Mouse (Mus musculus): ENCODE measurements around the gene Ndufaf2.

The Ndufaf2 gene

DNA sequence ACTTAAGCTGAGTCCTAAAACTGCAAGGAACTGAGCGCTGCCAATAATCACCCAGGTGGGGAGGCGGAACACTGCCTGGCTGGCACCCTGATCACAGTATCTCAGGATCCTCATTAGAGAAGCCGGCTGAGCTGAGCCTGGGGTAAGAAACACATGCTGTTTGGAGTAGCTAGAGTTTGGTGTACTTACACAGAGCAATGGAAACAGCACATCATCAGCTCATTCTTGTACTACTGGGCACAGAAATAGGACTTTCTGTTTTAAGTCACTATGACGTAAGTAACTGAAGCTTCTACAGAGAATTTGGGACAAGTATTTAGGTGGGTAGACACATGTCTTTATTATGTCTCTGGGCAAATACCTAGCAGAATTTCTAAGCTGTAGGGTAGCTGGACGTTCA lies 72.4 kb downstream of the Ndufaf2 start:
- no peak for DNase-seq (ENCODE audit: low read depth, low spot score)

DNA sequence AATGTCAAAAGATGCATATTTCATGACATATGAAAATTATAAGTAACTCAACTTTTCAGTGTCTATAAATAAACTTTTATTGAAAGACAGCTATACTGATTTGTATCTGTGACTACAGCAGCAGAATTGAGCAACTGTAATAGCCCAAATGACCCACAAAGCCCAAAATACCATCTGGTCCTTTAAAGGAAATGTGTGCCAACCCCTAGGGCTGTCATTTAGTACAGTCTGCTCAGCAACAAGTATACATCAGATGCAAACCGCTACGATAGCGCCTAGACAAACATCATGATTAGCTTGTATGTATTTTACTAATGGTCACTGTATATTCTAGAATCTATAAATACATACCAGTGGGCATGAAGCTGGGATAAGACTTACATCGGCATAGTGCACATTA lies 74.3 kb downstream of the Ndufaf2 start:
- DNase-seq (ENCODE audit: low read depth, low spot score): no peak

DNA sequence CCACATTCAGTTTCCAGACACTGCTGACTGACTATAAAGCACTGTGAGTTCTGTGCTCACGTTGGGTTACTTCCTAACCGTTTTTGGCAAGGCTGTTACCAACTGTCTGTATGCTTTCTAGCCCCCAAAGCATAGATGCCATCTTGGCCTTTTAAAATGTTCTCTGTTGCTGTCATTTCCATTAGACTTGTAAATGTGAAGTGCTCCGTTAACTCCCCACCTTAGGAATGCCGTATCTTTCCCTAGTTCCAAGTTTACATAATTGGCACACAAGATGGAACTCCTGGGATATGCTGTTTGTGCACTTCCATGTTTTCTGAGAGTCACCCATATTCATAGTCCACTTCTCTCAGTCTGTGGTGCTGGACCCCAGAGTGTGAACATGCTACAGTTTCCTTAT lies 80.5 kb downstream of the Ndufaf2 start:
- no peak for DNase-seq (ENCODE audit: low read depth, low spot score)

DNA sequence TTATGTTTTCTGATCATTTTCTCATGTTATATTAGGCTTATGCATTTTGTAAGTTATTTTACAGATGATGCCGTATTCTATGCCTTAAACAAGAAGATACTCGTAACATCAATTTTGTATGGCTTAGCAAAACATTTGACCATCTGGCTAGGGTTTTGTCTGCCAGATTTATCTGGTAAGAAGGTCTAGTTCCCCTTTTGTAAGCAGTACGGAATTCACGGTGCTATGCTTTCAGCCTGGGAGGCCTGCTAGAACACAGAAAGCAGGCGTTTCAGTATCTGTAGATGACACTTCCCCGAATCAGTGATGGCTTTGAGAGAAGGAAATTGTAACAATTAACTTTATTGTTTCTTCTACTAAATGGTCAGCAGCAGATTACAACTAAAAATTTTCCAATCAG lies 80.9 kb downstream of the Ndufaf2 start:
- DNase-seq (ENCODE audit: low read depth, low spot score): no peak

DNA sequence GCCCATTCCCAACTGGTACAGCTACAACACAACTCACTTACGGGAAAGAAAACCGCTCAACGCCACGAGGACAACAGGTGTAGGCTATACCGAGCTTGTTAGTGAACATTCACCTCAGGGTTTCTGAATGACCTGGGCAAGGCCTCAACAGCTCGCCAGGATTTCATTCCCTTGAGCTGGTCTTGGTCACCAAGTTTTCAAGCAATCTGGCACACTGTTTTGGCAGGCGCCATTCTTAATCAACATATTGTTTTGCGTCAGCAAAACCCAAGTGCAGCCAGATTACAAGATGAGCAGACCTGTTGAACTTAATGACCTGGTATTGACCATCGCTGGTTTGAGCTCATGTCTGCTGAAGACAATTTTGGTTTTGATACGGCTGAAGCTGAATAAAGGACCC lies 88.3 kb downstream of the Ndufaf2 start:
- no peak for DNase-seq (ENCODE audit: low read depth, low spot score)

DNA sequence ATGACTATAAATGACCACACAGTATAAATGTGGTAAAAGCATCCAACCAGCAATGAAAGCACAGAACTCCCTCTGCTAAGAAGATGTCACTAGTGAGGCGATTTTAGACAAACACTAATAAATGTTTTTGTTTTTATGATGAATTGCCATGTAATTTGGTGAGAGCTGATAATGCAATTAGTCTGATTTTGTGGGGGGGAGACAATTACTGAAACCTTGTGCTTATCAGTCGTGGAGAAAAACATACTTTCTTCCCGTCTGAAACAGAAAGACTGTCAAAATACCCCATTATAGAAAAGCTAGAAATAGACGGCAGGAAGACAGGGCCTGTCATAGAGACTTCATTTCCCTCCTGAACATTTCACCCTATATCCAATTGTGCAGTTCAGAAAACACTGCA lies 89.3 kb downstream of the Ndufaf2 start:
- no peak for DNase-seq (ENCODE audit: low read depth, low spot score)

DNA sequence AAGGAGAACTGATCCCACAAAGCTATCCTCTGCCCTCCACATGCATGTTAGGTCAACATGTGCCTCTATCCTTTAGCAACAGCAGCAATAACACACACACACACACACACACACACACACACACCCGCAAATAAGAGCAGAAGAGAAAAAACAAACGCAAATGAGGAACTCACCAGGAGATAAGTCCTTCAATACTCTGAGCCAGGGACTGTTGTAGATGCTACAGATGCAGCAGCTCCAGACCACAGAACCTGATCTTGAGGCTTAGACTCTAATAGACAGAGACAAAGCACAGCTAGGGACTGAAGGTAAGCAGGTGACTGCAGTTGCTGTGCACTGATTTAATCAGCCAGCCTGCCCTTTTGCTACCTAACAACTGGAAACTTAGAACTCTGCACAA lies 92.4 kb downstream of the Ndufaf2 start:
- DNase-seq (ENCODE audit: low read depth, low spot score): no peak

DNA sequence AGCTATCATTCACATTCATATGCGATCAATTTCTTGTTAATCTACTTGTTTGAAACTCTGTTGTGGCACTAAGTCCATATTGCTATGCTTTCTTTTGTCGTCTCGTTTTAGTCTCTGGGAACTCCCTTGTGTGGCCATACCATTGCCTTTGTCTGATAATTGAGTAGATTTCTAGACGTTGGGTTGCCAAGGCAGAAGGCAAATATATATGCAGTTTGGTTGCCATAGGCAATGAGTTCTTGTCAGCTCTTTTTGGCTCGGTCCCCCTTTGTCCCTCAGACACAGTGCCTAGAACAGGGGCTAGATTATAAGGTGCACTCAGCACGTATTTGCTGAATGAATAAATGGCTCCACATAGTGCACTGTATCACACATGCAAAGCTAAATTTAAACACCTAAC lies 94.1 kb downstream of the Ndufaf2 start:
- no peak for DNase-seq (ENCODE audit: low read depth, low spot score)

DNA sequence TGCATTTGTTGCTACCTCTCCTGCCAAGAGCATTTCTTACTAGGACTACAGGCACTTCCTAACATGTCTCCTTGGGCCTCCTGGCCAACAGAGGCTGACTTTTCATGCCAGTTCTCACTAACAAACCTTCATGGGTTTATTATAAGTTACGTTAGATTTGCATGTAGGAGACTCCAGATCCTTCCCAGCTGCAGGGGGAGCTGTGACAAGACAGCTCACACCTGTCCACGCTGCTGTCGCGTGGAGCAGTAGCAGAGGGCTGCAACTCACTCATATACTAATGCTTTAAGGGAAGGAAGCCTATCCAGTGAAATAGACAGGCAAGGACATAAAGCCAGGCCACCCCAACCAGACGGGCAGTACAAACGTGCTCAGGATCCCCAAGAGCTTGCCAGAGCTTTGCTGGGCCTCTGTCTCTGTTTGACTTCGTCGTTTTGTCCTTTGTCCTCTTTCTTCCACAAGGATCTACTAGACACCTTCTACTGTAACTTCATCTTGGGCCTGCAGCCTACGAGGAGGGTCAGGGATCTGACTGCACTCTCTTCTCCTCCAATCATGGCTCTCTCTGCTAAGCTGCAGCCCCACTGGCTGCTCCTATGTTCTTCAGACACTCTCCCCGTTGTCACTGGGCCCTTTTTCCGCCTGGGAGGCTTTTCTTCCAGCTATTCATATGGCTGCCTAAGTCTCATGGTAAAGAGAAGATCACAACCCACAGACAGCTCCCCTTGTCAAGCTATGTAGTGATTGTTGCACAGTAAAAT lies 94.9 kb downstream of the Ndufaf2 start:
- DNase-seq (ENCODE audit: low read depth, low spot score): no peak

DNA sequence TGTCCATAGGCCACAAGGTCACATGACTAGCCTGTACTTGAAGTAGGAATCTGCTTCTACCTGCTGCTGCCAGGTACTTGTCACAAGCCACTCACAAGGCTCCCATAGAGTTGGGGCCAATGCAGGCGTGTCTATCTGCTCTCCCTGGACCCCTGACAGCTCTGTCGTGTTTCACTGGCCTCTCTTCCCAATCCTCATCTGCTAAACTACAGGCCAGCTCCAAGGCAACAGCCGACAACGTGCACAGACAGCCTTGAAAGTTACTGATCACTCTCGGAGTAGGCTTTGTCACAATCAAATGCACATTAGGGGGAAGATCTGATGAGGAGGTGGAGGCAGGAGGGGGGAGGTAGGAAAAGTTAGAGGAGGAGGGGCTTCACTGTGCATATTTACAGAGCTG lies 95.5 kb downstream of the Ndufaf2 start:
- no peak for DNase-seq (ENCODE audit: low read depth, low spot score)

DNA sequence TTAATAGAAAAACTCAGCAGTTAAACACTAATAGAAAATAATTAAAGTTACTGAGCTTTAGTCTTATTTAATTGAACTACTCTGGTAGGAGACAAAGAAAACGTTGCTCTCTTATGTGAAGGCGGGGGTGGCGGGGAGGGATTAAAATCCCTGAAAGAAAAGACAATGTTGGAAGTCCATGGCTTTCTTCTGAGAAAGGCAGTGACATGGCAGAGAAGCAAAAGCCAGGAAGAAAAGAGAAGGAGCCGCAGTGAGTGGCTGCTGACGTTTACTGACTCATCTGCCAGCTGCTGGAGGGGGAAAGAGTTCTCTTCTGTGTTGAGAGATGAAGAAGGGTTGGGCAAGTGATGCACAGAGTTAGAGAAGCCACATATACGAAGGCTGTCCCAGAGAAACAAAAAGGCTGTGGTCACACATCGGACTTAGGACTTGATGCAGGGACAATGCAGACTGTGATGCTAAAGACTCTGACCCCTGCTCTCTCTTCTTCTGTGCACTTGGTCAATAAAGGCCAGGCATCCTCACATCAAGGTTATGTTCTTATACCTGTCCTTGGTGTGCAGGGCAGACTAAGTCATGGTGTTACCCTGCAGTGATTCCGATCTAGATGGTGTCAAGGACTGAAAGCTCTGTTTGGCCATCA lies 97.4 kb downstream of the Ndufaf2 start:
- DNase-seq (ENCODE audit: low read depth, low spot score): no peak

DNA sequence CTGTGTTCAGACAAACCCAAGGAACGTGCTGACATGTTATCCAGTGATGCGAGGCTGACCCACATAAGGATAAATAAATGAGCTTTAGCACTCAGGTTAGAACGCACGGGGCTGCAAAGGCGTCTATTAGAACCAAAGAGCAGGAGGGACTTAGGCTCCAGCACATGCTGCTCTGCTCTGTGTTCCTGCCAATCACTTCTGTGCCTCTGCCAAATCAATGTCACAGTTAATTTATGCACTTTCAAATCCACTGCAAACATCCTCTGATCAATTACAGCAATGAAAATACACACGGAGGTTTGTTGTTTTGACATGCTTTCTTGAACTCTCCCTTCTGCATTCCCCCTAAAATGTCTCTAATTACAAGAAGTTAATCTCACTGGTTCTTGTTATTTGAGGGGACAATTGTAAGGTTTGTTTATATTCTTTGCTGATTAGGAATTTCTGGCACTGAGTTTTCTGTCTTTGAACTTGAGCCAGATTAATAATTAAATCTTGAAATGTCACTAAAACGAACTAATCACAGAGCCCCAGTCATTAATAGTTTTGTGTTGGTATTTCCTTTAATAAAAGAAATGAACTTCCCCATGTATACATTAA lies 98.0 kb downstream of the Ndufaf2 start:
- no peak for DNase-seq (ENCODE audit: low read depth, low spot score)

DNA sequence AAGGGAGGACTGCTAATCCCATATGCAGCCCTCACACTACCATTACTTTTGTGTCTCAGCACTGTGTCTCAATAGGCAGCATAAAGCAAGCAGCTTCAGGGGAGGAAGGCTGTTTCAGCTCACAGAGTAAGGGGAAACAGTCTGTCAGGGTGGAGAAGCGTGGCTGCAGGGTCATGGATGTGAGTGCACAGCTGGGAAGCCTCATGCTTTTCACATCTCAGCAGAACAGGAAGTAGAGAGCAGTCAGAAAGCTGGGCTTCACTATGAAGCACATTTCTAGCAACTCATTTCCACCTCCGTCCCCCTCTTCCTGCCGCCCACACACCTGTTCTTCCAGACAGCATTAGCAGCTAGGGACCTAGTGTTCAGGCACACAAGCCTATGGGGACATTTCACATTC lies 101.5 kb downstream of the Ndufaf2 start:
- DNase-seq (ENCODE audit: low read depth, low spot score): no peak

DNA sequence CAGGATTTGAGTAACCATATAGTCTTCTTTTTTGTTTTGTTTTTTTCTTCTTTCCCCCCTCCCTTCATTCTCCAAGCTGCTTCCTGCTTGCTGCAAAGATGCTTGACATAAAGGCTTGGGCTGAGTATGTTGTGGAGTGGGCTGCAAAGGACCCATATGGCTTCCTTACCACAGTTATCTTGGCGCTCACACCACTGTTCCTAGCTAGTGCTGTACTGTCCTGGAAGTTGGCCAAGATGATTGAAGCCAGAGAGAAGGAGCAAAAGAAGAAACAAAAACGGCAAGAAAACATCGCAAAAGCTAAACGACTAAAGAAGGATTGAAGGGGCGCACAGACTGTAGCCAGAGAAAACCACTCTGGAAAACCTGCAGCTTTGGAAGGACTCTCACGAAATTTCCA lies 111.1 kb downstream of the Ndufaf2 start:
- DNase-seq (ENCODE audit: low read depth, low spot score): no peak

DNA sequence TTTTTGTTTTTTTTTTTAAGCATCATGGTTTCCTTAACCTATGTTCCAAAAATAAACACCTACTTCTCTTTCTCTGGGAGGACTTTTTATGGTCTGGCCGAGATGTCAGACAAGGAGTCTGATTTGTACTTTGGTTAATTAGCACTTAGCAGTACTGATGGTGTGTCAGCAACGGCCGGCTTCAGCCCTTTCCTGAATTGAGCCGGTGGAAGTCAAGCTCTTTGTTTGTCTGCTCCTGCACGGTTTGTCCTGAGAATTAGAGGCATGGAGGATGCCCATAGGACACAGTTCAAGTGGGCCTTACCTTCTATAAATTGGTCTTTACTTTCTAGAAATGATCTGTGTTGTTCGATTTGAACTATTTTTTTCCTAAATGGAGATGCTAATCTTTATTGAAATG lies 111.5 kb downstream of the Ndufaf2 start:
- DNase-seq (ENCODE audit: low read depth, low spot score): no peak

DNA sequence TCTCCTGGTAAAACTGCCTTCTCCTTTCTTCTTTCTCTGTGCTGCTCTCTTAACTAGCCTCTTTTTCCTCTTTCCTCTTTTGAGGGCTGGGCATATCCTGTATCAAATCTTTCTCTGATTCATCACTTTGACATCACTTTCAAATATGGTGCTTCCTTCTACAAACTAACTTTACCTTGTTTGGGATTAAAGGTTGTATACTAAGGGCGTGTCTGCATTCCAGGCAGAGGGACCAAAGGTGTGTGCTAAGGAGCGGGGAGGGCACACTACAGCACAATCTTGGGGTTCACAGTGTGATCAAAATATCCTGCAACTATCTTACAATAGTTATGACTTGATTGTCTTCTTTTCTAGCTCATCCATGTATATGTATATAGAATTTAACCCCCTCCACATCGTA lies 112.4 kb downstream of the Ndufaf2 start:
- no peak for DNase-seq (ENCODE audit: low read depth, low spot score)

DNA sequence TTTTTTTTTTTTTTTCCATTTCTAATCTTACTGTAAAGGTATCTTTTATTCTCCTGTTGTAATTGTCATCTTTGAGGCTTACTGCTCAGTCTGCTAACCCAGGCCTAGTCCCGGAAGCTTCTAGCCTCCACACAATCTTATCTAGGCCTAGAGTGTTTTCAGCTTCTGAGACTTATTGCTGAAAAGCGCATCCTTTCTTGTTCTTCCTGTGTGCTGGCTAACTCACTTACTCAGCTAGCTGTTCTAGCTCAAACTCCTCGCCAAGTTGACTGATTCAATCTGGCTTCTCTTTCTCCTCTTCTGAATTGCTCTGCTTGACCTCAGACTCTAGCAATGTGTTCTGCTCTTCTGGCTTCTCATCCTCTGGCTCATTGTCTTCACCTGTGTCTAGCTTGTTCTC lies 112.8 kb downstream of the Ndufaf2 start:
- no peak for DNase-seq (ENCODE audit: low read depth, low spot score)

DNA sequence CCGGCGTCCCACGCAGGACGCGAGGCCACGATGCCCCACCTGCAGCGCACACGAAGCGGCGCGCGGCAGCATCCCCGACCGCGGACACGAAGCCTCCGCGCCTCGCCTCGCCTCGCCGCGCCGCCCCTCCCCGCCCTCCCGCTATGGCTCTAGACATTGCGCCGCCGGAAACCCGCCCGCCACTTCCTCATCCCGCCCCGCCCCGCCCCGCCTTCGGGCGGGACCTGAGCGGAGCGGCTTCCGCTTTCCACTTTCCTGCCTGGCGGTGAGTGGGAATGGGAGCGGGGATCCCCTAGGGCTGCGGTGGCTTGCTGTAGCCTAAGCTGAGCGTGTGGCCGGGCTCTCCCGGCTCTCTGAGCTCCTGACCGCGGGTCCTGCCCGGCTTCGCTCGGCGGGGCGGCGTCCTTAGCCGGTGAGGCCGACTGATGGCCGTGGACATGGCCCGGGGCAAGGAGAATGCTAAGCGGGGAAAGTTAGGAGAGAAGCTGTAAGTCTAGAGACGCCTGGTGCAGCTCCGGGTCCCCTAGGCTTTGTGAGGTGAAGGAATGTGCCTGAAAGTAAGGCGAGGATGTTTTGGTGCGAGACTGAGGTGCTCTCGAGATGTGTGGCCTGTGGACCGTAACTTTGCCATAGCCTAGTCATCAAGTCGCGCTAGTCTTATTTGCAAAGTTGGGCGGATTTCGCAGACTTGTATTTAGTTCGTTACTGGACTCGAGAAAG lies 114.0 kb downstream of the Ndufaf2 start, which contains the start of gene Smim15:
Gene Smim15 (plus strand): TSS at position 225 of the 720 bp plus-strand sequence.
- DNase-seq (ENCODE audit: low read depth, low spot score): peak; percentile 77

DNA sequence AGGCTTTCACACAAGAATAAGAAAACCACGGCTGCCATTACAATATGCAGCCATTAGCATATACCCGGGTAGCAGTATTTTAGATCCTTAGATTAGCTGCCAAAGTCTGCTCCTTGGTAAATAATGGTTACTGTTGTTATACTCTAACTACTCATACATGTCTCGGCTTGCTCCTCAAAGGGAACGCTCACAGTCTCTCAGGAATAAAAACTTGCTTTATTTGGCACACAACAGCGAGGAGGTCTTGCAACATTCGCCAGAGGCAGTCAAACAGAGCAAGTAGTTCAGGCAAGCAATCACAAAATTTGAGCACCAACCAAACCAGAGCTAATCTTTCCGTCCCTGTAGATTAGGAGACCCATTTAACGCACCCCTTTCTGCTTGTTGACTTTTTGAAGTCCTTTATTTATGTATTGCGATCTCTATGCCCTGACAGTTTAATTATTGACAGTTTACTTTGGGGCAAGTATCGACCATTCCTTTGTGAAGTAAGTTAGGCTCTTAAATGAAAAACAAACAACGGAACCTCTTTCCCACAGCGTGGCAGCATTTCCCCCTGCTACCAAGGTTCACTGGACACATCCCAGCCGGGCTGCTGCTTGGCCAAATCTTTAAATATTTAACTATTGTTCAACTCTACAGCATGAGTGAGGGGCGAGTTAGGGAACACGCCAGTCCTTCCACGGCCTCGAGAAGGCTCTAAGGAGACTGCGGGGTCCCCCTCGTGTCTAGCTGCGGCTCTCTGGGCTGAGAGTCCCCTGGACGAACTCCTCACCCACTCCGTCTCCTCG lies 114.8 kb downstream of the Ndufaf2 start:
- DNase-seq (ENCODE audit: low read depth, low spot score): peak; percentile 8

DNA sequence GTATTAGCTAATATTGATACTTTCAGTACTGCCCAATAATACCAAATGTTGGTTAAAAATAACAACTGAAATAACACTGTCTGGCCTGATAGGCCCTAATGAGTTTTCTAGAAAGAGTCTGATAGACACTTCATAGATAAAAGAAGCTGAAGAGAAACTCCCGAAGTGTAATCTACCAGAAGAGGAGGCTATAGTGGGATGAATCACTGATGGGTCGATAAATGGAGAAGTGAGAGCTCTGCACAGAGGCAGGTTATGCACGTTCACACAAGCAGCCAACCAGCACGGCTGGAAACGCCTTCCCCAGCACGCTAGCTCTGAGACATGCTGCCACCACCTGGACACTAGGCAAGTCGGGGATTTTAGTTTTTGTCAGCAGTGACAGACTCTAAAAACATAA lies 117.1 kb downstream of the Ndufaf2 start:
- peak; percentile 45 for DNase-seq (ENCODE audit: low read depth, low spot score)

DNA sequence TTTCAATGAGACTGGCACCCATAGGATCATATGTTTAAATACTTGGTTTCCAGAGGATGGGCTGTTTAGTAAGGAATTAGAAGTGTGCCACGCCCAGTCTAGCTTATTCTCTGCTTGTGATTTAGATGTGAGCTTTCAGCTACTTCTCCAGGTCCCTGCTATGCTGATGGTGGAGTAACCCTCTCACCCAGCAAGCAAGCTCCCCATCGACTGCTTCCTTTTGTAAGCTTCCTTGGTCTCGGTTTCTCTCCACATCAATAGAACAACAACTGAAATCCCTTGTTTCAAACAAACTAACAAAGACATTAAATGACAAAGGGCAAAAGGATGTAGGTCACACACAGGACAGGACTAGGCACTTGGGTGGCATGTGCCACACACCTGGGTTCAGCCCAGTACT lies 118.0 kb downstream of the Ndufaf2 start:
- DNase-seq (ENCODE audit: low read depth, low spot score): no peak

DNA sequence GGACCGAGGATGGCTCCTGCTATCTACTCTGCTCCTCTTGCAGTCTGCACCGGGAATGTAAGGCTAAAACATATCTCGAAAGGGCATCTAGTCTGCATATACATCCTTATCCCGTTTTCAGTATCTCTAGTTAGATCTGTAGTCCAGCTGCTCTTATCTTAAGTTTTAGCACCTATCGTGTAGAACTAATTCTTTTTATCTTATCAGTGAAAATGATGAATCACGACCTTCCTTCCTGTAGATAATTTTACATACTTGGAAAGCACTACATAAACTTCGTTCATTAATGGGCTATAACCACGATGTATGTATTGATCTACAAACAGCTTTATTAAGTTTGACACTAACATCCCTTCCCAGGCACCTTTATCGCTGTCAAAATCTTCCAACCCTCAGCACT lies 118.5 kb downstream of the Ndufaf2 start:
- DNase-seq (ENCODE audit: low read depth, low spot score): no peak

Data from brain, embryonic 18.5 days (tissue).